Mouse (Mus musculus): ENCODE measurements around the gene Irgc1.
A peak's percentile ranks its signal among the peaks of the same experiment; 100 is the strongest.

The Irgc1 gene

GRCm38 (mm10) chr7:24400082-24400452 is 52.0 kb downstream of the Irgc1 start:
- no peak for DNase-seq (ENCODE audit: low spot score in 2 of 2)

- peak; percentile 96 to 97 for DNase-seq (ENCODE audit: low spot score in 2 of 2)
Observed at GRCm38 (mm10) chr7:24399256-24400081, 52.6 kb downstream of the Irgc1 start, which contains the start of gene Smg9. TSS of gene Smg9 (plus strand) at chr7:24399619.

GRCm38 (mm10) chr7:24398364-24398913 is 53.7 kb downstream of the Irgc1 start:
- no peak for DNase-seq (ENCODE audit: low spot score in 2 of 2)

GRCm38 (mm10) chr7:24396832-24397231 is 55.3 kb downstream of the Irgc1 start:
- DNase-seq (ENCODE audit: low spot score in 2 of 2) = no peak

GRCm38 (mm10) chr7:24394475-24395161 is 57.5 kb downstream of the Irgc1 start:
- DNase-seq (ENCODE audit: low spot score in 2 of 2) = peak in 1 of 2 experiments; percentile 44

- no peak for DNase-seq (ENCODE audit: low spot score in 2 of 2)
Observed at GRCm38 (mm10) chr7:24394054-24394453, 58.0 kb downstream of the Irgc1 start.

- DNase-seq (ENCODE audit: low spot score in 2 of 2) = no peak
Observed at GRCm38 (mm10) chr7:24391687-24392086, 60.4 kb downstream of the Irgc1 start.

- DNase-seq (ENCODE audit: low spot score in 2 of 2) = peak in 1 of 2 experiments; percentile 58
Observed at GRCm38 (mm10) chr7:24391077-24391476, 61.0 kb downstream of the Irgc1 start.

- no peak for DNase-seq (ENCODE audit: low spot score in 2 of 2)
Observed at GRCm38 (mm10) chr7:24390512-24390911, 61.6 kb downstream of the Irgc1 start.

GRCm38 (mm10) chr7:24389516-24390187 is 62.4 kb downstream of the Irgc1 start:
- no peak for DNase-seq (ENCODE audit: low spot score in 2 of 2)

- DNase-seq (ENCODE audit: low spot score in 2 of 2) = peak in 1 of 2 experiments; percentile 62
Observed at GRCm38 (mm10) chr7:24387059-24387556, 65.0 kb downstream of the Irgc1 start.

GRCm38 (mm10) chr7:24384827-24385226 is 67.3 kb downstream of the Irgc1 start:
- DNase-seq (ENCODE audit: low spot score in 2 of 2) = peak in 1 of 2 experiments; percentile 78

- DNase-seq (ENCODE audit: low spot score in 2 of 2) = no peak
Observed at GRCm38 (mm10) chr7:24384070-24384469, 68.0 kb downstream of the Irgc1 start.

GRCm38 (mm10) chr7:24382730-24383372 is 69.2 kb downstream of the Irgc1 start:
- DNase-seq (ENCODE audit: low spot score in 2 of 2) = no peak

All from urinary bladder, postnatal 4 days (tissue).